Mouse (Mus musculus) heart, embryonic 10.5 days (tissue): ENCODE results near the gene Nrtn. TPM values are rescaled to one million over a fixed set of nuclear protein-coding genes. Genes with fewer than 3 reads are reported as not detected.

Experiments used
- DNase-seq: peaks from one replicate; pipeline ENCODE4 v3.0.0-alpha.2; 2017; ENCODE audit warnings: low spot score
- H3K27ac ChIP-seq: fragments of 300-500 bp; sonication (generic); 2 replicates; pipeline ENCODE4 v1.5.1; 2016; ENCODE audit warnings: mild to moderate bottlenecking
- H3K27me3 ChIP-seq: fragments of 300-500 bp; sonication (generic); 2 replicates; pipeline ENCODE4 v1.6.1; 2016; ENCODE audit warnings: mild to moderate bottlenecking; ENCODE audit not compliant: poor library complexity, insufficient read depth, severe bottlenecking
- H3K36me3 ChIP-seq: fragments of 300-500 bp; sonication (generic); 2 replicates; pipeline ENCODE4 v1.6.1; 2016; ENCODE audit warnings: mild to moderate bottlenecking, moderate library complexity
- H3K4me1 ChIP-seq: fragments of 300-500 bp; sonication (generic); 2 replicates; pipeline ENCODE4 v1.6.1; 2016; ENCODE audit warnings: mild to moderate bottlenecking
- H3K4me3 ChIP-seq: fragments of 300-500 bp; sonication (generic); 2 replicates; pipeline ENCODE4 v1.5.1; 2016; ENCODE audit warnings: mild to moderate bottlenecking, moderate library complexity
- H3K9me3 ChIP-seq: fragments of 300-500 bp; sonication (generic); 2 replicates; pipeline ENCODE4 v1.6.1; 2016; ENCODE audit warnings: mild to moderate bottlenecking, moderate library complexity
- WGBS: fragments of 180-500 bp; shearing (Covaris S2); methylation state at CpG from one replicate; pipeline ENCODE4 v1.1.7; 2016; 5-methylcytosine and 5-hydroxymethylcytosine counted together
- polyA plus RNA-seq: library from polyadenylated mRNA; unstranded; fragments of >200 nt; fragmentation: Nextera tagmentation; extraction: Ambion mirVana; gene quantifications from 2 replicates; pipeline ENCODE4 v1.2.1, GENCODE M21; 2016

Gene Nrtn
- polyA plus RNA-seq: 3.3 and 7.4 TPM in 2 replicates

- Histone ChIP-seq H3K9me3 (peaks cover 7% of the 10 kb centered on the region; the same call in 1 of the 2 replicates), H3K4me1 (peaks cover 50% of the 10 kb centered on the region), H3K27ac (peak within 1 kb of the TSS; percentile 81), H3K36me3 (no peaks in the 10 kb centered on the region), H3K27me3 (peaks cover 84% of the 10 kb centered on the region), H3K4me3 (peak within 1 kb of the TSS; percentile 67)
- 1% methylated on average over 42 of the region's 48 CpGs for WGBS
- DNase-seq: peak; percentile 92
These were observed at the start of gene Nrtn for GRCm38 (mm10) chr17:56757416-56758123. TSS of gene Nrtn (minus strand) at chr17:56757530.

- Histone ChIP-seq H3K4me3 (no peak overlapping the region), H3K9me3 (no peaks in the 10 kb centered on the region), H3K27ac (no peak overlapping the region), H3K36me3 (peaks cover 4% of the 10 kb centered on the region; the same call in 1 of the 2 replicates), H3K4me1 (peaks cover 26% of the 10 kb centered on the region), H3K27me3 (peaks cover 28% of the 10 kb centered on the region)
- WGBS: 81% methylated on average over 1 of the region's 1 CpGs
- DNase-seq: no peak
These were observed 48.5 kb upstream of the Nrtn start for GRCm38 (mm10) chr17:56805784-56806183.

- peaks cover 28% of the 10 kb centered on the region for H3K27me3 ChIP-seq
- H3K36me3 ChIP-seq: peaks cover 4% of the 10 kb centered on the region; the same call in 1 of the 2 replicates
- WGBS: 78% methylated on average over 5 of the region's 5 CpGs
- H3K9me3 ChIP-seq: no peaks in the 10 kb centered on the region
- no peak overlapping the region for H3K27ac ChIP-seq
- H3K4me1 ChIP-seq: peaks cover 18% of the 10 kb centered on the region
- H3K4me3 ChIP-seq: no peak overlapping the region
- no peak for DNase-seq
These were observed 47.6 kb upstream of the Nrtn start for GRCm38 (mm10) chr17:56804952-56805351.

GRCm38 (mm10) chr17:56802065-56802464 lies 44.7 kb upstream of the Nrtn start:
- Histone ChIP-seq H3K9me3 (no peaks in the 10 kb centered on the region), H3K27me3 (peaks cover 16% of the 10 kb centered on the region), H3K36me3 (peaks cover 4% of the 10 kb centered on the region; the same call in 1 of the 2 replicates), H3K4me3 (no peak overlapping the region), H3K27ac (no peak overlapping the region), H3K4me1 (peaks cover 3% of the 10 kb centered on the region; the same call in 1 of the 2 replicates)
- DNase-seq: no peak
- WGBS: 72% methylated on average over 8 of the region's 8 CpGs

- H3K4me1 ChIP-seq: peaks cover 3% of the 10 kb centered on the region; the same call in 1 of the 2 replicates
- H3K36me3 ChIP-seq: peaks cover 4% of the 10 kb centered on the region; the same call in 1 of the 2 replicates
- no peak overlapping the region for H3K27ac ChIP-seq
- WGBS: 72% methylated on average over 3 of the region's 3 CpGs
- H3K9me3 ChIP-seq: no peaks in the 10 kb centered on the region
- H3K27me3 ChIP-seq: peaks cover 9% of the 10 kb centered on the region; the same call in 1 of the 2 replicates
- DNase-seq: no peak
- H3K4me3 ChIP-seq: no peak overlapping the region
These were observed 41.9 kb upstream of the Nrtn start for GRCm38 (mm10) chr17:56799276-56799675.

GRCm38 (mm10) chr17:56793614-56794319 lies 36.4 kb upstream of the Nrtn start:
- Histone ChIP-seq H3K4me3 (no peak overlapping the region), H3K4me1 (peaks cover 13% of the 10 kb centered on the region), H3K9me3 (no peaks in the 10 kb centered on the region), H3K36me3 (no peaks in the 10 kb centered on the region), H3K27me3 (no peaks in the 10 kb centered on the region), H3K27ac (no peak overlapping the region)
- WGBS: 65% methylated on average over 6 of the region's 6 CpGs
- no peak for DNase-seq

- Histone ChIP-seq H3K27ac (no peak overlapping the region), H3K36me3 (no peaks in the 10 kb centered on the region), H3K4me1 (peaks cover 22% of the 10 kb centered on the region), H3K9me3 (no peaks in the 10 kb centered on the region), H3K27me3 (no peaks in the 10 kb centered on the region), H3K4me3 (no peak overlapping the region)
- 81% methylated on average over 3 of the region's 3 CpGs for WGBS
- no peak for DNase-seq
These were observed 35.3 kb upstream of the Nrtn start for GRCm38 (mm10) chr17:56792588-56792987.

- WGBS: 62% methylated on average over 6 of the region's 6 CpGs
- H3K4me1 ChIP-seq: peaks cover 28% of the 10 kb centered on the region
- no peaks in the 10 kb centered on the region for H3K27me3 ChIP-seq
- H3K4me3 ChIP-seq: no peak overlapping the region
- H3K36me3 ChIP-seq: no peaks in the 10 kb centered on the region
- no peaks in the 10 kb centered on the region for H3K9me3 ChIP-seq
- no peak overlapping the region for H3K27ac ChIP-seq
- DNase-seq: no peak
These were observed 32.0 kb upstream of the Nrtn start for GRCm38 (mm10) chr17:56789286-56789685.

GRCm38 (mm10) chr17:56788886-56789285 lies 31.6 kb upstream of the Nrtn start:
- no peaks in the 10 kb centered on the region for H3K27me3 ChIP-seq
- H3K36me3 ChIP-seq: no peaks in the 10 kb centered on the region
- 61% methylated on average over 3 of the region's 3 CpGs for WGBS
- H3K4me1 ChIP-seq: peaks cover 28% of the 10 kb centered on the region
- no peaks in the 10 kb centered on the region for H3K9me3 ChIP-seq
- H3K4me3 ChIP-seq: no peak overlapping the region
- DNase-seq: no peak
- peak overlapping the region; percentile 23; the same call in 1 of the 2 replicates for H3K27ac ChIP-seq

GRCm38 (mm10) chr17:56780291-56780978 lies 23.1 kb upstream of the Nrtn start:
- no peaks in the 10 kb centered on the region for H3K27me3 ChIP-seq
- no peak for DNase-seq
- peaks cover 27% of the 10 kb centered on the region for H3K4me1 ChIP-seq
- no peak overlapping the region for H3K4me3 ChIP-seq
- 0 out of 2 replicates have a peak, but pooled peaks cover 5% of the 10 kb centered on the region for H3K9me3 ChIP-seq
- H3K27ac ChIP-seq: peak overlapping the region; percentile 81; the same call in 1 of the 2 replicates
- WGBS: 81% methylated on average over 13 of the region's 13 CpGs
- H3K36me3 ChIP-seq: peaks cover 14% of the 10 kb centered on the region

- WGBS: 32% methylated on average over 3 of the region's 3 CpGs
- no peak overlapping the region for H3K4me3 ChIP-seq
These were observed 21.5 kb upstream of the Nrtn start for GRCm38 (mm10) chr17:56778779-56779362.

GRCm38 (mm10) chr17:56777568-56777967 lies 20.2 kb upstream of the Nrtn start:
- no peak overlapping the region for H3K27ac ChIP-seq
- WGBS: 90% methylated on average over 11 of the region's 11 CpGs
- no peak overlapping the region for H3K4me3 ChIP-seq
- H3K27me3 ChIP-seq: no peaks in the 10 kb centered on the region
- peaks cover 14% of the 10 kb centered on the region for H3K36me3 ChIP-seq
- H3K9me3 ChIP-seq: 0 out of 2 replicates have a peak, but pooled peaks cover 5% of the 10 kb centered on the region
- peaks cover 53% of the 10 kb centered on the region for H3K4me1 ChIP-seq
- no peak for DNase-seq

More at GRCm38 (mm10) chr17:56778779-56779362, 21.5 kb upstream of the Nrtn start:
- Histone ChIP-seq H3K4me1 (peaks cover 40% of the 10 kb centered on the region), H3K27ac (peak overlapping the region; percentile 81; the same call in 1 of the 2 replicates), H3K9me3 (0 out of 2 replicates have a peak, but pooled peaks cover 5% of the 10 kb centered on the region), H3K27me3 (no peaks in the 10 kb centered on the region), H3K36me3 (peaks cover 14% of the 10 kb centered on the region)
- peak; percentile 89 for DNase-seq
